Mouse (Mus musculus): ENCODE measurements at regions not wholly inside any gene's neighbourhood (a gene's known extent, or its start where the extent isn't known, plus 50 kb on each side); places are given as distances from the start of the nearest gene placed in this dataset.

DNA sequence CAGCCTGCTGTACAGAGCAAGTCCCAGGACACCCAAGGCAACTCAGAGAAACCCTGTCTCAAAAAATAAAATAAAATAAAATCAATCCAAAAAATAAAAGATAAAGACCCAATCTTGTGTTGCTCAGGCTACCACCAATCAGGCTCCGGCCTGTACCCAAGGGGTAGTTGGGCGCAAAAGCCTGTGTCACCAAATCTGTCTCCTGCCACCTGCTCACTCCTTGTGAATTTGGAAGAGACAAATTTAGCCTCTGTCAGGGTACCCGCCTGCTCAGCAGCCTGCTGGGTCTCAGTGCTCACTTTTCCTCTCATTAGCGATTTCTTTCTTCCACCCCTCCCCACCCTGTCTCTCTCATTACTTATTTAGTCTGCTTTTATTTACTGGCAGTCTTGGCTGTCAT is 54.6 kb downstream of the Sox4 start:
- Histone ChIP-seq H3K4me1 (no peaks in the 10 kb centered on the region), H3K36me3 (replicated peaks) (no peaks in the 10 kb centered on the region), H3K9ac (no peak overlapping the region), H3K4me3 (replicated peaks) (no peak overlapping the region), H3K4me2 (no peak overlapping the region), H3K27me3 (no peaks in the 10 kb centered on the region), H3K27ac (no peak overlapping the region), H3K9me3 (peaks cover 7% of the 10 kb centered on the region; the same call in 1 of the 2 replicates)
- no peak for ATAC-seq (ENCODE audit: low FRiP score)
- 82% methylated on average over 4 of the region's 4 CpGs for WGBS

DNA sequence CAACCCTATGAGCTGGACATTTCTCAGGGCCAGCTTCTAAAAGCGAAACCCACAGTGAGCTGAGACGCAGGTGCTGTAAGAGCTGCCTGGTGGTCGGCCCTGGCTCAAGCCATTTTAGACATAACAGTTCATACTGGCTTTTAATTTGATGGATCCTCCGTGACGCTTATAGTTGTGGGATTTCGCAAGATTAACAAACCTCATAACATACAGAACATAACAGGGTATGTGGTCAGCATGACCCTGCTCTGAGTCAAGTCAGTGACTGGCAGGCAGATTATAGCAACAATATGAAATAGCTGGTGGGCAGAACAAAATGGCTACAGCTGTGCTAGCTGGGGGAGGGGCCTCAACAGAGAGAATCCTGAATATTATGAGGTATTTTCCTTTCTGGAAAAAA is 60.6 kb downstream of the Sox4 start:
- no peak overlapping the region for H3K27ac ChIP-seq
- H3K36me3 ChIP-seq (replicated peaks), result no peaks in the 10 kb centered on the region
- H3K27me3 ChIP-seq, result peaks cover 7% of the 10 kb centered on the region; the same call in 1 of the 2 replicates
- no peak overlapping the region for H3K9ac ChIP-seq
- H3K4me3 ChIP-seq (replicated peaks), result no peak overlapping the region
- no peak for ATAC-seq (ENCODE audit: low FRiP score)
- peaks cover 7% of the 10 kb centered on the region; the same call in 1 of the 2 replicates for H3K9me3 ChIP-seq
- 88% methylated on average over 6 of the region's 6 CpGs for WGBS
- no peak overlapping the region for H3K4me2 ChIP-seq
- H3K4me1 ChIP-seq, result no peaks in the 10 kb centered on the region

DNA sequence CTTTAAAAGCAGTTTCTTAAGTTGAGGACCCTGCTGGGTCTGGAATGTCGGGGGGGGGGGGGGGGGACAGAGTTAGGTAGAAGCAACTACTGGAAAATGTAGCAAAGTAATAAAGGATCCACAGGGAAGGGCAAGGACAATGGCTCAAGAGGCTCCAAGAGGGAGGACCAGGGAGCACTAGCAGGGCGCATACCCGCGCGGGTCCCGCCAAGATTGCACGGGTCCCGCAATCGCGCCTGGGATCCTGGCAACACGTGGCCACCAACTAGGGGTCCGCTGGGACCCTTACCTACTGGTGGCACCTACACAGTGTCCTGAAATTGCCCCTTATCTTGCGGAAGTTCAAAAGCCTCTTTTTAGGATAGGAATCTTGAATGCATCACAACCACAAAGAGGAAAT is 66.4 kb downstream of the Sox4 start:
- ATAC-seq (ENCODE audit: low FRiP score), result 0 out of 2 replicates have a peak, but pooled peaks have one; percentile 18
- Histone ChIP-seq H3K36me3 (replicated peaks) (no peaks in the 10 kb centered on the region), H3K4me3 (replicated peaks) (0 out of 2 replicates have a peak overlapping the region, but pooled peaks have one; percentile 10), H3K4me2 (peak overlapping the region; percentile 38), H3K9me3 (no peaks in the 10 kb centered on the region), H3K27me3 (peaks cover 28% of the 10 kb centered on the region), H3K27ac (no peak overlapping the region), H3K4me1 (peaks cover 34% of the 10 kb centered on the region), H3K9ac (no peak overlapping the region)
- WGBS, result 5% methylated on average over 13 of the region's 13 CpGs

DNA sequence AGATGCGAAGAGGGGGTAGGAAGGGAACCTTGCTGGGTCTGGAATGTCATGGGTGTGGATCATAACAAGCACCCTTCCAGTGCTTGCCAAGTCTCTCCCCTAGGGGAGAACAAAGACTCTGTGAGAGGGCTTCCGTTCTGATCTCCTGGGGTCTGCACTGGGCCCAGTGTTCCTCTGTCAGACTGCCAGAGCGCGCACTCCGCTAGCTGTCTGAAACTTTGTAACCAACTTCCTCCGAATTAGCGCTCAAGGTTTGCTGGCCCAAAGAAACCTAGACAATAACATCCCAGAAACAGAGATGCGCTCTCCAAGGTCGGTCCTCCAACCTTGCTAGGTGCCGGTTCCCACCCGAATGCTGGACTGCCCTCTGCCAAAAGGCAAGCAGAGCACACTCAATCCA is 66.8 kb downstream of the Sox4 start:
- 0 out of 2 replicates have a peak overlapping the region, but pooled peaks have one; percentile 4 for H3K4me3 ChIP-seq (replicated peaks)
- H3K9ac ChIP-seq, result no peak overlapping the region
- H3K27ac ChIP-seq, result no peak overlapping the region
- peaks cover 38% of the 10 kb centered on the region for H3K4me1 ChIP-seq
- H3K4me2 ChIP-seq, result peak overlapping the region; percentile 38
- 10% methylated on average over 11 of the region's 11 CpGs for WGBS
- no peak for ATAC-seq (ENCODE audit: low FRiP score)
- H3K36me3 ChIP-seq (replicated peaks), result no peaks in the 10 kb centered on the region
- peaks cover 28% of the 10 kb centered on the region for H3K27me3 ChIP-seq
- H3K9me3 ChIP-seq, result no peaks in the 10 kb centered on the region

DNA sequence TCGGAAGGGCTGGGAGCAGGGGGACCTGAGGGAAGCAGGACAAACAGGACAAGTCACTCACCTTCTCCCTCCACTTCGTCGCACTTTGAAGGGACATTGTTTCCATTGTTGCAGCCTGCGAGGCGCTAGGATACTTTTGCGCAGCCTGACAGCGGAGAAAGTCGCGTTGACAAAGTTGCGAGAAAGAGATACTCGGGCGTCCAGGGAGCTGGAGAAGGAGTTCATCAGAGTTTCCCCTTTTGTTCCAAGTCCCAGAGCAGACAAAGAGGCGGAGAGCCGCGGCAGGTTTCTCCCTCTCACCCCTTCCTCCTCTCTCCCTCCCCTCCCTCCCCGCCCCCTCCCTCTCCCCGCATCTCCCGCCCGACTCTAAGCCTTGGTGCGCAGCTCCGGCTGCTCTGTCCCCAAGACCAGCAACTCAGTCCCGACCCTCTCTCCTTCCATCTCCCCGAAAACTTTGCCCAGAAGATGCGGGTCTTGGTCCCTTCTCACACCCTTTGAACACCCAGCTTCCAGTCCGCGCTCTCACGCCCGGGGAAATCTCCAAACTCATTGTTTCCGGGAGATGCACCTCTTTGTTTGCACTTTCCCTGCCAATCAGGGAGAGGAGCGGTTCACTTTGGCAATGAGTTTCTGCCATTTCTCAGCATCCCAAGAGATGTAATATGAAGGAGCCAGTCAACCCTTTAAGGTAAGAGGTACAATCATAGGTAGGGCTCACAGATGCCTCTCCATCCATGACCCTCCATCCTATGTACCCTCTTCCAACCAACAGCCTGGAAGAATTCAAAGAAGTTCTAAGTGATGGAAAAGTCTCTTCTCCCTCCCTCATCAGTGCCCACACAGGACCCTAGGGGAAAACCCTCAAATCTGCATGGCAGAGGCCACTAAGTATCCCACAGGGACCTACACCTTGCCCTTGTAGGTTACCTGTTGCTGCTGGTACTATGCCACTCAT is 68.2 kb downstream of the Sox4 start:
- peak overlapping the region; percentile 66 for H3K4me3 ChIP-seq (replicated peaks)
- no peaks in the 10 kb centered on the region for H3K9me3 ChIP-seq
- peaks cover 51% of the 10 kb centered on the region for H3K4me1 ChIP-seq
- H3K4me2 ChIP-seq, result peak overlapping the region; percentile 76
- peaks cover 28% of the 10 kb centered on the region for H3K27me3 ChIP-seq
- WGBS, result under 1% methylated on average over 27 of the region's 30 CpGs
- no peaks in the 10 kb centered on the region for H3K36me3 ChIP-seq (replicated peaks)
- ATAC-seq (ENCODE audit: low FRiP score), result peak; percentile 82
- peak overlapping the region; percentile 86 for H3K9ac ChIP-seq
- H3K27ac ChIP-seq, result peak overlapping the region; percentile 53; the same call in 1 of the 2 replicates

DNA sequence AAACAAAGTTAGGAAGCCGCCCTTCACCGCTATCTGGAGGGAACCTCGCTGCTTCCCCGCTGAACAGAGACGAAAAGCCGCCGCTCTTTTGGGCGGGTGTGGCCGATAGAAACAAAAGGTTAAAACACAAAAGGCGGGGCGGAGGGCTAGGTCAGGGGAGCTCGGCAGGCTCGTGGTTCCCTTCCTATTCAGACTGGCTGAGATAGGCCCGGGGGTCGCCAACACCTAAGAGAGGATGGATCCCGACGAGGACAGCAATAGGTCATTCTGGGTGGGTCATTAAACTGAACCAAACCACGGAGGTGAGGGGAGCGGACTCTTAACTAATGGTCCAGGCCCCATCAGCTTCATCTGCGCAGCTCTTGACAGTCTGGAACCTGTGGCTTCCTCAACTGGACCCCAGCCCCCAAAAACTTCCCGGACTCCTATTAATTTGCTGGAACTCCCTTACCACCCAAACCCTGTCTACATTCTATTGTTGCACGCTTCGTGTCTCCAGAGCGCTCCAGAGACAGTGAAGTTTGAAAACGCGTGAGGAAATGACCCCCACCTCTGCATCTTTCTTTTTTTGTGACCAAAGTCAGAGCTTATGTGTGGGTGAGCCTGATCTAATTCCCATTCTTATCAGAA is 69.2 kb downstream of the Sox4 start:
- Histone ChIP-seq H3K4me3 (replicated peaks) (peak overlapping the region; percentile 66), H3K9ac (peak overlapping the region; percentile 86), H3K4me1 (peaks cover 61% of the 10 kb centered on the region), H3K9me3 (no peaks in the 10 kb centered on the region), H3K36me3 (replicated peaks) (no peaks in the 10 kb centered on the region), H3K27ac (peak overlapping the region; percentile 53), H3K27me3 (peaks cover 28% of the 10 kb centered on the region), H3K4me2 (peak overlapping the region; percentile 76)
- ATAC-seq (ENCODE audit: low FRiP score), result peak; percentile 51; the same call in 1 of the 2 replicates
- under 1% methylated on average over 26 of the region's 26 CpGs for WGBS

DNA sequence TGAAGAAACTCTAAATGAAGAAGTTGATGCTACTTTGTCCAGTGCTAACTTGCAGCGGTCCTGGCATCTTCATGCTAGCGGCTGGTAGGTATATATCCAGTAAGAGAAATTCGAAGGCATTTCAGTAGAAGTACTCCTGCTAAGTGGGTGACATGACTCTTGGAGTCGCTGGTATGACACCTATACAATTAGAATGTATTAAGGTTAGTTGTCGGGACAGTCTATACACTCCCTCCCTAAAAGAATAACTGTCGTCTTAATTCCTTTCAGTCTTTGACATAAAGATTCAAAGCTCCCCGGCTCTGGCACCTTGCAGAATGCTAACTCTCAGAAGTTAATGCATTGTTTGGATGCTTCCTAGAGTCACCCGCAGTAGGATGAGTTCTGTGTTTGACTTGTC is 70.1 kb downstream of the Sox4 start:
- Histone ChIP-seq H3K4me1 (peaks cover 70% of the 10 kb centered on the region), H3K27me3 (peaks cover 26% of the 10 kb centered on the region), H3K4me2 (peak overlapping the region; percentile 76), H3K9me3 (no peaks in the 10 kb centered on the region), H3K9ac (peak overlapping the region; percentile 86), H3K36me3 (replicated peaks) (0 out of 2 replicates have a peak, but pooled peaks cover 4% of the 10 kb centered on the region), H3K4me3 (replicated peaks) (peak overlapping the region; percentile 66), H3K27ac (no peak overlapping the region)
- ATAC-seq (ENCODE audit: low FRiP score), result no peak
- WGBS, result 24% methylated on average over 8 of the region's 8 CpGs

DNA sequence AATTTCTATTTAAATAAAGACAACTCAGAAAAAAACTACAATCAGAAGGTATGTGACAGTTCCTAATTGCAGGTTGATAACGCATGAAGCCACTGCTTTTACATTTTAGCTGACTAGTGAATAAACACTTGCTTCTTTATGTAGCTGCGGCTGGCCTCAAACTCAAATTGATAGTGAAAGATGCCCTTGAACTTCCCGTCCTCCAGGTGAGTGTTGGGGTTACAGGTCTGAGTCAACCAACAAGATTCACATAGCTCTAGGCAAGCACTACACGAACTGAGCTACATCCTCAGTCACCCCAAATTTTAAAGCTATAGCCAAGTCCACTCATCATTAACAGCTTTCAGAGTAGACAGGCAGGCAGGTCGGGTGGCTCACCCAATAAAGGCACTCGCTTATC is 72.6 kb downstream of the Sox4 start:
- 79% methylated on average over 6 of the region's 6 CpGs for WGBS

DNA sequence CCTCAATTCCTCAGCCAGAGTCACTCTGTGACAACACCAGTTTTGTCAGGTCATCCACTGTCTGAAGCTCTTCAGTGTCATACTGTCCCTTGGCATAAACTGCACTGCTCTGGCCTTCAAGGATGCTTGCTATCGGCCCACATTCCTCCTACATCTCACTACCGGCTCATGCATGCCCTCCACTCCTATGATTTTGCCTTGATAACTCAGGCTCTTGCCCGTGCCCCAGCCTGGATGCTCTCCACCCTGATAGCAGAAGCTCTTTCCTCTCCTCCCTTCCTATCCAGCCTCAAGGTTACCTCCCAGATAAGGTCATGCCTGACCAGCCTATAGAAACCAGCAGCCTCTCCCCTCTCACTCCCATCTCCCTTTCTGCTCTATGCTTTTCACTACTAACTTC is 74.8 kb downstream of the Sox4 start:
- H3K4me2 ChIP-seq, result peak overlapping the region; percentile 76; the same call in 1 of the 2 replicates
- no peak overlapping the region for H3K9ac ChIP-seq
- H3K27me3 ChIP-seq, result no peaks in the 10 kb centered on the region
- peaks cover 23% of the 10 kb centered on the region for H3K36me3 ChIP-seq (replicated peaks)
- WGBS, result 83% methylated on average over 3 of the region's 3 CpGs
- no peak overlapping the region for H3K4me3 ChIP-seq (replicated peaks)
- H3K27ac ChIP-seq, result no peak overlapping the region
- H3K4me1 ChIP-seq, result peaks cover 74% of the 10 kb centered on the region
- no peaks in the 10 kb centered on the region for H3K9me3 ChIP-seq
- no peak for ATAC-seq (ENCODE audit: low FRiP score)

More for the DNA sequence above, 72.6 kb downstream of the Sox4 start:
- 0 out of 2 replicates have a peak, but pooled peaks cover 14% of the 10 kb centered on the region for H3K36me3 ChIP-seq (replicated peaks)
- peak overlapping the region; percentile 66 for H3K4me3 ChIP-seq (replicated peaks)
- H3K4me2 ChIP-seq, result peak overlapping the region; percentile 76
- H3K27me3 ChIP-seq, result 0 out of 2 replicates have a peak, but pooled peaks cover 3% of the 10 kb centered on the region
- H3K4me1 ChIP-seq, result peaks cover 73% of the 10 kb centered on the region
- no peak overlapping the region for H3K27ac ChIP-seq
- ATAC-seq (ENCODE audit: low FRiP score), result no peak
- no peak overlapping the region for H3K9ac ChIP-seq
- H3K9me3 ChIP-seq, result no peaks in the 10 kb centered on the region

DNA sequence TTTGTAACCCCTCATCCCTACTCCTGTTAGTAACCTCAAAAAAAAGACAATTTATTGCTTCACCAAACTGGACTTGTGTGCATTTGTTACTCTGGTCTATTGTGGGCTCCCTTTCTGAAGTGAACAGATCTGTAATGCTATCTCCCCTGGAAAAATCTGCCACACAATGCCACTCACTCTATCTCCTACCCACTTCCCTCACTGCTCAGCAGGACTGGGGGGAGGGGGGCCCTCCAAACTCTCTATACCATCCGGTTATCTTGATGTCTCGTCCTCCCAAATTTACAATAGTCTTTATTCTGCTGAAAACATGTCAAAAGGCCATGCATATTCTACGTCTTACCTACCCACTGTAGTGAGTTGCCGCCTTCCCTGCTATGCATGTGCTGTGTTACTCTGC is 76.7 kb downstream of the Sox4 start:
- H3K4me2 ChIP-seq, result no peak overlapping the region
- H3K4me1 ChIP-seq, result peaks cover 57% of the 10 kb centered on the region
- H3K4me3 ChIP-seq (replicated peaks), result no peak overlapping the region
- H3K36me3 ChIP-seq (replicated peaks), result peaks cover 41% of the 10 kb centered on the region
- no peaks in the 10 kb centered on the region for H3K9me3 ChIP-seq
- H3K27ac ChIP-seq, result no peak overlapping the region
- WGBS, result 75% methylated on average over 4 of the region's 4 CpGs
- no peaks in the 10 kb centered on the region for H3K27me3 ChIP-seq
- no peak overlapping the region for H3K9ac ChIP-seq
- no peak for ATAC-seq (ENCODE audit: low FRiP score)

DNA sequence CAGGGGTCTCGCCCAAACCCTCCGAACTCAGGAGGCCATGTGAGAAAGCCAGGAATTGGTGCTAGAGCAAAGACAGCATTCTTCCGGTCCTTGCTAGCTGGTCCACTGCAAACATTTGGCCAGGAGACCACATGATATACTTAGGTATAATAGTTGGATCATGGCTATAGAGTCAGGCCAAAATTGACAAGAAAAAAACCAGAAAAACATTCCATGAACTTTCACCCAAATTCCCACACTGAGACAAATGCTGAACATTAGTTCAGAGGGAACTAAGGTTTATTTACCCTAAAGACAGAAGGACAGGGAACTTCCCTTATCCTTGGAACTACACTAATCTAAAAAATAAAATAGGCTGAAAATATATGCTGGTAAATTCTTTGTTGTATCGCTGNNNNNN is 82.8 kb downstream of the Sox4 start:
- Histone ChIP-seq H3K9me3 (no peaks in the 10 kb centered on the region), H3K4me2 (no peak overlapping the region), H3K9ac (no peak overlapping the region), H3K4me3 (replicated peaks) (no peak overlapping the region), H3K4me1 (peaks cover 24% of the 10 kb centered on the region), H3K27ac (no peak overlapping the region), H3K36me3 (replicated peaks) (peaks cover 67% of the 10 kb centered on the region), H3K27me3 (no peaks in the 10 kb centered on the region)
- WGBS, result 96% methylated on average over 4 of the region's 4 CpGs
- ATAC-seq (ENCODE audit: low FRiP score), result no peak

DNA sequence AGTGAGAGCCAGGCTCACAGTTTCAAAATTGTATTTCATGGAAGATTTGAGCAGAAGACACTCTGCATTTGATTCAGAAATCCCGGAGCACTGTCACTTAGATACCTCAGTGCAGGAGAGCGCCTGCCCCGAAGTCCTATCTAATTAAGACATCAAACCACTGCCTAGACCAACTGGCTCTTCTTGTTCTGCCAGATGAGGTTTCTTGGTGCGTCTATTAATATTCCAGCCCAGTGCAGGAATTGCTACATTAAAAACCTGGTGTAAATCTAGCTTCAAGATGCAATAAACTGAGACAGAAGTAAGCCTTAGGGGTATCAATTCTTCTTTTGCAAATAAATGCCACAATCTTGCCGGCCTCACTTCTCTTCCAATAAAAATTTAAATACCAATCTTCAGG is 86.3 kb downstream of the Sox4 start:
- peaks cover 17% of the 10 kb centered on the region for H3K4me1 ChIP-seq
- H3K27ac ChIP-seq, result no peak overlapping the region
- H3K9me3 ChIP-seq, result no peaks in the 10 kb centered on the region
- no peak overlapping the region for H3K4me3 ChIP-seq (replicated peaks)
- no peak for ATAC-seq (ENCODE audit: low FRiP score)
- H3K27me3 ChIP-seq, result no peaks in the 10 kb centered on the region
- H3K36me3 ChIP-seq (replicated peaks), result peaks cover 74% of the 10 kb centered on the region
- H3K9ac ChIP-seq, result no peak overlapping the region
- H3K4me2 ChIP-seq, result no peak overlapping the region
- whole genome bisulfite sequencing, result 85% methylated on average over 5 of the region's 5 CpGs
